Mouse (Mus musculus) limb, embryonic 14.5 days (tissue): ENCODE data around the gene Efcab12. TPM values are rescaled to one million over a fixed set of nuclear protein-coding genes. Genes with fewer than 3 reads are reported as not detected.

Experiments used
- ATAC-seq: fragments of 200-750 bp; cut with Nextera tagmentation; 2 replicates; pipeline ENCODE4 v1.8.0; 2017; ENCODE audit warnings: low read depth, moderate number of reproducible peaks, moderate TSS enrichment; ENCODE audit not compliant: low FRiP score
- DNase-seq: peaks from one replicate; pipeline ENCODE4 v3.0.0-alpha.2; 2015; ENCODE audit warnings: low spot score
- H3K27ac ChIP-seq: fragments of 300-500 bp; sonication (generic); replicated peaks from 2 replicates; pipeline ENCODE4 v1.5.1; 2014; ENCODE audit warnings: low read depth, mild to moderate bottlenecking, low read length, moderate library complexity, mixed read lengths
- H3K27me3 ChIP-seq: fragments of 300-500 bp; sonication (generic); 2 replicates; pipeline ENCODE4 v1.6.1; 2014; ENCODE audit warnings: low read length, mixed read lengths; ENCODE audit not compliant: control insufficient read depth, insufficient read depth
- H3K36me3 ChIP-seq: fragments of 300-500 bp; sonication (generic); 2 replicates; pipeline ENCODE4 v1.6.1; 2014; ENCODE audit warnings: mild to moderate bottlenecking, low read length, moderate library complexity, mixed read lengths; ENCODE audit not compliant: control insufficient read depth, insufficient read depth
- H3K4me1 ChIP-seq: fragments of 300-500 bp; sonication (generic); 2 replicates; pipeline ENCODE4 v1.6.1; 2014; ENCODE audit warnings: antibody characterized with exemption, low read length, mixed read lengths; ENCODE audit not compliant: control insufficient read depth, insufficient read depth
- H3K4me2 ChIP-seq: fragments of 300-500 bp; sonication (generic); replicated peaks from 2 replicates; pipeline ENCODE4 v1.6.1; 2014; ENCODE audit warnings: low read depth, mild to moderate bottlenecking, low read length, moderate library complexity; ENCODE audit not compliant: severe bottlenecking
- H3K4me3 ChIP-seq: fragments of 300-500 bp; sonication (generic); replicated peaks from 2 replicates; pipeline ENCODE4 v1.5.1; 2014; ENCODE audit warnings: low read length
- H3K9ac ChIP-seq: fragments of 300-500 bp; sonication (generic); 2 replicates; pipeline ENCODE4 v1.6.1; 2014; ENCODE audit warnings: mild to moderate bottlenecking, low read depth, low read length, moderate library complexity; ENCODE audit not compliant: severe bottlenecking
- H3K9me3 ChIP-seq: fragments of 300-500 bp; sonication (generic); 2 replicates; pipeline ENCODE4 v1.6.1; 2016; ENCODE audit warnings: low read length; ENCODE audit not compliant: control insufficient read depth
- POLR2A ChIP-seq: fragments of 200-500 bp; IDR thresholded peaks from 2 replicates; pipeline ENCODE4 v1.8.0; 2012; ENCODE audit warnings: inconsistent platforms, mild to moderate bottlenecking, moderate library complexity, borderline replicate concordance; ENCODE audit not compliant: insufficient read depth, insufficient read length; ENCODE audit errors: extremely low read depth
- WGBS: fragments of 180-500 bp; shearing (Covaris S2); extraction: QIAGEN DNeasy Blood & Tissue Kit; methylation state at CpG from one replicate; pipeline ENCODE4 v1.1.7; 2014; 5-methylcytosine and 5-hydroxymethylcytosine counted together
- polyA plus RNA-seq, 2 experiments: library from polyadenylated mRNA; depleted of rRNA in 1 of 2; stranded (reverse) in 1 of 2; unstranded in 1 of 2; fragments of >200 nt; fragmentation: Nextera tagmentation in 1 of 2; extraction: Ambion mirVana in 1 of 2; gene quantifications; 2 replicates each; pipeline versions ENCODE4 v1.2.1 to v1.2.3; 2012 to 2014

Efcab12 gene
- polyA plus RNA-seq, 2 experiments: 0.39 to 0.58 TPM

- DNase-seq (no peak), ATAC-seq (no peak)
- Histone ChIP-seq H3K36me3 (no peaks in the 10 kb centered on the region), H3K4me2 (no peak overlapping the region), H3K9me3 (no peaks in the 10 kb centered on the region), H3K4me3 (no peak overlapping the region), H3K9ac (no peak overlapping the region), H3K4me1 (0 out of 2 replicates have a peak, but pooled peaks cover 2% of the 10 kb centered on the region), H3K27me3 (no peaks in the 10 kb centered on the region), H3K27ac (no peak overlapping the region)
- no peak for TF ChIP-seq POLR2A
- 85% methylated on average over 8 of the region's 8 CpGs for WGBS
Observed at GRCm38 (mm10) chr6:115821216-115821993, 16.8 kb downstream of the Efcab12 start.

GRCm38 (mm10) chr6:115818129-115818528 lies 20.1 kb downstream of the Efcab12 start:
- no peaks in the 10 kb centered on the region for H3K27me3 ChIP-seq
- ATAC-seq: no peak
- H3K9me3 ChIP-seq: no peaks in the 10 kb centered on the region
- no peak for DNase-seq
- WGBS: 87% methylated on average over 2 of the region's 2 CpGs
- H3K27ac ChIP-seq: no peak overlapping the region
- H3K9ac ChIP-seq: no peak overlapping the region
- H3K36me3 ChIP-seq: no peaks in the 10 kb centered on the region
- H3K4me2 ChIP-seq: no peak overlapping the region
- no peaks in the 10 kb centered on the region for H3K4me1 ChIP-seq
- TF ChIP-seq POLR2A: no peak
- H3K4me3 ChIP-seq: no peak overlapping the region

- Histone ChIP-seq H3K4me3 (no peak overlapping the region), H3K4me1 (no peaks in the 10 kb centered on the region), H3K9ac (no peak overlapping the region), H3K36me3 (no peaks in the 10 kb centered on the region), H3K4me2 (no peak overlapping the region), H3K9me3 (no peaks in the 10 kb centered on the region), H3K27me3 (no peaks in the 10 kb centered on the region), H3K27ac (no peak overlapping the region)
- DNase-seq: no peak
- 78% methylated on average over 4 of the region's 4 CpGs for WGBS
- no peak for TF ChIP-seq POLR2A
- no peak for ATAC-seq
Observed at GRCm38 (mm10) chr6:115815041-115815440, 23.2 kb downstream of the Efcab12 start.

- Histone ChIP-seq H3K9me3 (no peaks in the 10 kb centered on the region), H3K36me3 (no peaks in the 10 kb centered on the region)
- 32% methylated on average over 4 of the region's 4 CpGs for WGBS
Observed at GRCm38 (mm10) chr6:115814104-115814503, 24.1 kb downstream of the Efcab12 start.

GRCm38 (mm10) chr6:115811606-115812005 lies 26.6 kb downstream of the Efcab12 start:
- no peak for DNase-seq
- no peak overlapping the region for H3K4me3 ChIP-seq
- WGBS: 64% methylated on average over 8 of the region's 8 CpGs
- H3K4me1 ChIP-seq: peaks cover 9% of the 10 kb centered on the region
- H3K36me3 ChIP-seq: peaks cover 10% of the 10 kb centered on the region
- no peak for ATAC-seq
- H3K27me3 ChIP-seq: no peaks in the 10 kb centered on the region
- TF ChIP-seq POLR2A: no peak
- no peaks in the 10 kb centered on the region for H3K9me3 ChIP-seq
- H3K27ac ChIP-seq: no peak overlapping the region
- no peak overlapping the region for H3K9ac ChIP-seq
- no peak overlapping the region for H3K4me2 ChIP-seq

More at GRCm38 (mm10) chr6:115814104-115814503, 24.1 kb downstream of the Efcab12 start:
- no peak overlapping the region for H3K4me3 ChIP-seq
- H3K4me2 ChIP-seq: no peak overlapping the region
- DNase-seq: peak; percentile 48
- no peak for TF ChIP-seq POLR2A
- no peak overlapping the region for H3K9ac ChIP-seq
- no peaks in the 10 kb centered on the region for H3K4me1 ChIP-seq
- no peaks in the 10 kb centered on the region for H3K27me3 ChIP-seq
- H3K27ac ChIP-seq: no peak overlapping the region
- ATAC-seq: no peak
